Mouse (Mus musculus): ENCODE data around the gene Tbl3.
"Not testable (repeated sequence)": the region's sequence is repeated elsewhere in the genome, so short reads cannot be mapped to it uniquely, and the experiment has no call there.

DNA sequence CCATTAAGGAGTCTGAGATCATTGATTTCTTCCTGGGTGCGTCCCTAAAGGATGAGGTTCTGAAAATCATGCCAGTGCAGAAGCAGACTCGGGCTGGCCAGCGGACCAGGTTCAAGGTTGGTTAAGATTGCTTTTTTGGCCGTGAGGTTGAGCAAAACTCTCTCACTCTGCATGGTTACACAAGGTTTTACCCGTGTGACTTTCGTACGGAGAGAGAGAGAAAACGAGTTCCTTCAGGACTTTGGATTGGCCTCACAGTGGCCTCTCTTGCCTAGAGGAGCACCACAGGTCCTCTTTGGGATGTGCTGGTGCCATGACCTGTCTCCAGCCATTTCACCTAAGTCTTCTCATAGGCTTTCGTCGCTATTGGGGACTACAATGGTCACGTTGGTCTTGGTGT lies 13.2 kb upstream of the Tbl3 start:
- not testable (repeated sequence) for TF ChIP-seq CTCF (IDR thresholded peaks at IDR 0.05; ENCODE audit: control insufficient read depth, insufficient read depth, insufficient replicate concordance, low read depth, low read length); POLR2A (IDR thresholded peaks at IDR 0.05; ENCODE audit: control insufficient read depth, low read depth, low read length)
